Mouse (Mus musculus) forebrain, embryonic 13.5 days (tissue): ENCODE measurements at regions not wholly inside any gene's neighbourhood (a gene's known extent, or its start where the extent isn't known, plus 50 kb on each side); places are given as distances from the start of the nearest gene placed in this dataset.

Experiments used
- ATAC-seq: fragments of 200-750 bp; cut with Nextera tagmentation; 2 replicates; pipeline ENCODE4 v1.8.0; 2017
- H3K27ac ChIP-seq: fragments of 300-500 bp; sonication (generic); 2 replicates; pipeline ENCODE4 v1.5.1; 2015; ENCODE audit warnings: inconsistent platforms, mild to moderate bottlenecking, moderate library complexity
- H3K27me3 ChIP-seq: fragments of 300-500 bp; sonication (generic); 2 replicates; pipeline ENCODE4 v1.6.1; 2015; ENCODE audit warnings: mild to moderate bottlenecking, inconsistent platforms
- H3K36me3 ChIP-seq: fragments of 300-500 bp; sonication (generic); 2 replicates; pipeline ENCODE4 v1.6.1; 2015; ENCODE audit warnings: mild to moderate bottlenecking, inconsistent platforms; ENCODE audit not compliant: poor library complexity, severe bottlenecking
- H3K4me1 ChIP-seq: fragments of 300-500 bp; sonication (generic); 2 replicates; pipeline ENCODE4 v1.6.1; 2015; ENCODE audit warnings: inconsistent platforms
- H3K4me2 ChIP-seq: fragments of 300-500 bp; sonication (generic); 2 replicates; pipeline ENCODE4 v1.6.1; 2015; ENCODE audit warnings: inconsistent platforms, mild to moderate bottlenecking, moderate library complexity
- H3K4me3 ChIP-seq: fragments of 300-500 bp; sonication (generic); 2 replicates; pipeline ENCODE4 v1.5.1; 2015; ENCODE audit warnings: mild to moderate bottlenecking, inconsistent platforms
- H3K9ac ChIP-seq: fragments of 300-500 bp; sonication (generic); 2 replicates; pipeline ENCODE4 v1.6.1; 2015; ENCODE audit warnings: mild to moderate bottlenecking, inconsistent platforms
- H3K9me3 ChIP-seq: fragments of 300-500 bp; sonication (generic); replicated peaks from 2 replicates; pipeline ENCODE4 v1.6.1; 2016; ENCODE audit warnings: inconsistent platforms
- WGBS: fragments of 180-500 bp; shearing (Covaris S2); methylation state at CpG from one replicate; pipeline ENCODE4 v1.1.7; 2015; 5-methylcytosine and 5-hydroxymethylcytosine counted together

GRCm38 (mm10) chr8:17590135-17590534 lies 1387.9 kb downstream of the Defb40 start:
- no peak for ATAC-seq
- 77% methylated on average over 3 of the region's 3 CpGs for WGBS
- H3K36me3 ChIP-seq, result no peaks in the 10 kb centered on the region
- no peak overlapping the region for H3K4me2 ChIP-seq
- no peaks in the 10 kb centered on the region for H3K27me3 ChIP-seq
- no peak overlapping the region for H3K27ac ChIP-seq
- no peak overlapping the region for H3K9ac ChIP-seq
- peaks cover 19% of the 10 kb centered on the region for H3K4me1 ChIP-seq
- H3K9me3 ChIP-seq, result no peaks in the 10 kb centered on the region
- H3K4me3 ChIP-seq, result no peak overlapping the region

GRCm38 (mm10) chr8:17588189-17588588 lies 1389.9 kb downstream of the Defb40 start:
- Histone ChIP-seq H3K27me3 (no peaks in the 10 kb centered on the region), H3K4me1 (peaks cover 19% of the 10 kb centered on the region), H3K27ac (no peak overlapping the region), H3K4me3 (no peak overlapping the region), H3K9ac (no peak overlapping the region), H3K4me2 (no peak overlapping the region), H3K36me3 (no peaks in the 10 kb centered on the region), H3K9me3 (no peaks in the 10 kb centered on the region)
- peak; percentile 41; the same call in 1 of the 2 replicates for ATAC-seq

GRCm38 (mm10) chr8:17587261-17587861 lies 1390.7 kb downstream of the Defb40 start:
- H3K4me2 ChIP-seq, result no peak overlapping the region
- peak; percentile 83 for ATAC-seq
- H3K36me3 ChIP-seq, result no peaks in the 10 kb centered on the region
- H3K9me3 ChIP-seq, result no peaks in the 10 kb centered on the region
- H3K9ac ChIP-seq, result no peak overlapping the region
- H3K27me3 ChIP-seq, result no peaks in the 10 kb centered on the region
- 16% methylated on average over 5 of the region's 5 CpGs for WGBS
- peak overlapping the region; percentile 63 for H3K27ac ChIP-seq
- peaks cover 19% of the 10 kb centered on the region for H3K4me1 ChIP-seq
- no peak overlapping the region for H3K4me3 ChIP-seq
